Mouse (Mus musculus): ENCODE results near the gene Evc2.

Evc2 gene

GRCm38 (mm10) chr5:37338288-37338687 lies at the start of gene Evc2:
TSS of gene Evc2 (plus strand) at chr5:37338499.
- DNase-seq = peak in 1 of 2 experiments; percentile 34

GRCm38 (mm10) chr5:37289236-37289635 lies 49.1 kb upstream of the Evc2 start:
- DNase-seq = peak; percentile 55 to 72

GRCm38 (mm10) chr5:37290983-37291382 lies 47.3 kb upstream of the Evc2 start:
- peak; percentile 41 to 66 for DNase-seq

GRCm38 (mm10) chr5:37296717-37297116 lies 41.6 kb upstream of the Evc2 start:
- DNase-seq = no peak

GRCm38 (mm10) chr5:37298370-37298769 lies 39.9 kb upstream of the Evc2 start:
- peak; percentile 41 to 62 for DNase-seq

GRCm38 (mm10) chr5:37310026-37310425 lies 28.3 kb upstream of the Evc2 start:
- no peak for DNase-seq

- no peak for DNase-seq
Observed at GRCm38 (mm10) chr5:37312980-37313722, 25.1 kb upstream of the Evc2 start.

GRCm38 (mm10) chr5:37318715-37319114 lies 19.6 kb upstream of the Evc2 start:
- no peak for DNase-seq

- DNase-seq = no peak
Observed at GRCm38 (mm10) chr5:37320174-37320573, 18.1 kb upstream of the Evc2 start.

GRCm38 (mm10) chr5:37320761-37321160 lies 17.5 kb upstream of the Evc2 start:
- no peak for DNase-seq

- DNase-seq = no peak
Observed at GRCm38 (mm10) chr5:37326675-37327074, 11.6 kb upstream of the Evc2 start.

- no peak for DNase-seq
Observed at GRCm38 (mm10) chr5:37330449-37331132, 7.7 kb upstream of the Evc2 start.

- DNase-seq = no peak
Observed at GRCm38 (mm10) chr5:37331133-37331505, 7.2 kb upstream of the Evc2 start.

GRCm38 (mm10) chr5:37332066-37332465 lies 6.2 kb upstream of the Evc2 start:
- DNase-seq = no peak

GRCm38 (mm10) chr5:37335061-37335460 lies 3.2 kb upstream of the Evc2 start:
- DNase-seq = no peak

- peak; percentile 33 to 51 for DNase-seq
Observed at GRCm38 (mm10) chr5:37336485-37337105, 1.7 kb upstream of the Evc2 start, which contains the start of gene Evc. TSS of gene Evc (minus strand) at chr5:37336894.

GRCm38 (mm10) chr5:37337696-37338095 lies 603 bp upstream of the Evc2 start:
- DNase-seq = no peak

- no peak for DNase-seq
Observed at GRCm38 (mm10) chr5:37343962-37344361, 5.7 kb downstream of the Evc2 start.

GRCm38 (mm10) chr5:37351791-37352190 lies 13.5 kb downstream of the Evc2 start:
- DNase-seq = no peak

- DNase-seq = peak; percentile 33 to 69
Observed at GRCm38 (mm10) chr5:37354385-37354784, 16.1 kb downstream of the Evc2 start.

- DNase-seq = no peak
Observed at GRCm38 (mm10) chr5:37356027-37356426, 17.7 kb downstream of the Evc2 start.

GRCm38 (mm10) chr5:37362618-37363017 lies 24.3 kb downstream of the Evc2 start:
- no peak for DNase-seq

GRCm38 (mm10) chr5:37363284-37363683 lies 25.0 kb downstream of the Evc2 start:
- no peak for DNase-seq

- DNase-seq = no peak
Observed at GRCm38 (mm10) chr5:37365751-37366150, 27.5 kb downstream of the Evc2 start.
